Mouse (Mus musculus) gonadal fat pad, adult 2 months (tissue): Measurements from ENCODE around the gene Fau. TPM values are rescaled to one million over a fixed set of nuclear protein-coding genes. Genes with fewer than 3 reads are reported as not detected.

Experiments used
- DNase-seq: peaks from one replicate; pipeline ENCODE4 v3.0.0-alpha.2; 2012; ENCODE audit warnings: low read depth
- polyA plus RNA-seq: library from polyadenylated mRNA; depleted of rRNA; stranded (reverse); fragments of >200 nt; gene quantifications from 2 replicates; pipeline ENCODE4 v1.2.3, GENCODE M21; 2012

The Fau gene
- polyA plus RNA-seq, 1 experiment: 1,627 TPM

- no peak for DNase-seq
Measured at GRCm38 (mm10) chr19:6045366-6046293, 12.0 kb upstream of the Fau start.

GRCm38 (mm10) chr19:6046294-6047153 is 11.1 kb upstream of the Fau start, which contains the start of gene Syvn1:
Syvn1 (plus strand) TSS chr19:6046576.
- DNase-seq: peak; percentile 84

- no peak for DNase-seq
Measured at GRCm38 (mm10) chr19:6047154-6047898, 10.3 kb upstream of the Fau start.

GRCm38 (mm10) chr19:6047899-6048166 is 9.8 kb upstream of the Fau start:
- DNase-seq: no peak

- DNase-seq: no peak
Measured at GRCm38 (mm10) chr19:6048681-6049410, 8.8 kb upstream of the Fau start.

GRCm38 (mm10) chr19:6052516-6052915 is 5.1 kb upstream of the Fau start:
- DNase-seq: no peak

GRCm38 (mm10) chr19:6054296-6054695 is 3.3 kb upstream of the Fau start:
- no peak for DNase-seq

GRCm38 (mm10) chr19:6056696-6057095 is 948 bp upstream of the Fau start:
- DNase-seq: no peak

GRCm38 (mm10) chr19:6058513-6058912 is 869 bp downstream of the Fau start:
- DNase-seq: no peak

GRCm38 (mm10) chr19:6058966-6059365 is 1.3 kb downstream of the Fau start:
- no peak for DNase-seq

GRCm38 (mm10) chr19:6061021-6061533 is 3.4 kb downstream of the Fau start, which contains the start of gene Znhit2:
Znhit2 (plus strand) TSS chr19:6061192.
- no peak for DNase-seq

GRCm38 (mm10) chr19:6061641-6062302 is 4.1 kb downstream of the Fau start:
- DNase-seq: no peak

GRCm38 (mm10) chr19:6062418-6062817 is 4.8 kb downstream of the Fau start:
- no peak for DNase-seq

GRCm38 (mm10) chr19:6063081-6063480 is 5.4 kb downstream of the Fau start:
- DNase-seq: no peak

GRCm38 (mm10) chr19:6066571-6066970 is 8.9 kb downstream of the Fau start:
- DNase-seq: no peak

- no peak for DNase-seq
Measured at GRCm38 (mm10) chr19:6067011-6067723, 9.5 kb downstream of the Fau start.

GRCm38 (mm10) chr19:6067724-6068415 is 10.2 kb downstream of the Fau start, which contains the start of gene Tm7sf2:
Tm7sf2 (minus strand) TSS chr19:6068373.
- no peak for DNase-seq

- DNase-seq: no peak
Measured at GRCm38 (mm10) chr19:6068951-6069350, 11.3 kb downstream of the Fau start.

- DNase-seq: no peak
Measured at GRCm38 (mm10) chr19:6069851-6070250, 12.2 kb downstream of the Fau start.
